Mouse (Mus musculus) cerebellum, adult 11-12 months (tissue): ENCODE data around the gene Tmcc1.

ENCODE experiments used
- DNase-seq: peaks from one replicate; pipeline ENCODE4 v3.0.0; 2022

Gene Tmcc1

DNA sequence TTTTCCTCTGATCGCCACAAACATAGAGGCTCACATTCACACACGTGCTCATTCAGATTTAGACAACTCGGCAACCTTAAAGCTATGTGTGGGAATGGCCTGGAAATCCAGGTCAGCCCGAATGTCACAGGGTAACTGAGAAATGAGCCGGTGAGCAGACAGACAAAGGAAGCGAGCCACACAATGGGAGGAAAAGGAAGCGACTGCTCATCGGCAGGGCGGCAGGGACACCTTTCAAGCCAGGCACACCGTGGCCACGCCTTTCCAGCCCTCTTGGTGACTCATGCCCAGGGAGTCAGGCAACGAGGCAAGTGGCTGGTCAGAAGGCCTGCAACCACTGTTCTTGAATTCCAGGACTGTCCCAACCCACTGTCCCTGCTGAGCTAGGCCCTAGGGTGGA is 183.9 kb downstream of the Tmcc1 start:
- no peak for DNase-seq

DNA sequence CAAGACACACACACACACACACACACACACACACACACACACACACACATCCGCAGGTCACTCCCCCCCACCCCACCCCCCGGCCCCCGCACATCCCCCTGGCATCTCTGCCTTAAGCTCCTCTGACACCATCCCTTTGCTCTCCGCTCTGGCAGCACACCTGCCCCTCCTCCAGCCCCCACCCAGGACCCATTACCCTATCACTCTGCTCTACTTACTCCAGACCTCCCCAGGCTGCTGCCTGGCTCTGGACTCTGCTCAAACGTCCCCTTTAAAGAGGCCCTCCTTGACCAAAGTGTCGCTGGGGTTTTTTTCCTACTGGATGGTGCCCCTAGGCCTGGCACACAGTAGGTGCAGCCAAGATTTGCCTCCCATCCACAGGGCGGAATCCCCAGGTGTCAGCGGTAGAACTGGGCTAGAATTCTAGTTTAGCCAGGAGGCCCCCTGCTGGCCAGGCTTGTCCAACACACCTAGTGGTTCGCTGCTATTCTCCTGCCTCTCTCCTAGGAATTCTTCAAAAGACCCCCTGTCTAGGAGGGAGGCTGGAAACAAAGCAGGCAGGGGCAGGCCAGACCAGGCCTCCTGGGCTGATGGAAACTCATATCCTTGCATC is 185.6 kb downstream of the Tmcc1 start:
- DNase-seq: peak; percentile 64

DNA sequence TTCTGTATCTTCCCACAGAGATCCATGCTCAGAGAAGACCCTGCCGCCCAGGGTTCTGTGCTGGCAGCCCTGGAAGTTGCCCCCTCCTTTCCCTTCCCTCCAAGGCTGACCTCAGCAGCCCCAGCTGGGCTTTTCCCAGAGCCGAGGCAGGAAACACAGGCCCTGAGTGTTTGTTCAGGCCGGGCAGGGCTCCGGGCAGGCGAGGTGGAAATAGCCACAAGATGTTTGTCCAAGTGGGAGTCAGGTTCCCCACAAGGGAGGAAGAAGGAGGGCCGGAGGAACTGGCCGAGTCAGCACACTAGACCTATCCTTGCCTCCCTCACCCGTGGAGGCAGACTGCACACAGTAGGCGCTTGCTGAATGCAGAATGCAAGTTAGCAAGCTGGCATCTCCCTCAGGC is 186.6 kb downstream of the Tmcc1 start:
- peak; percentile 23 for DNase-seq

GRCm38 (mm10) chr6:116005959-116006288 is 187.4 kb downstream of the Tmcc1 start:
- DNase-seq: peak; percentile 16

DNA sequence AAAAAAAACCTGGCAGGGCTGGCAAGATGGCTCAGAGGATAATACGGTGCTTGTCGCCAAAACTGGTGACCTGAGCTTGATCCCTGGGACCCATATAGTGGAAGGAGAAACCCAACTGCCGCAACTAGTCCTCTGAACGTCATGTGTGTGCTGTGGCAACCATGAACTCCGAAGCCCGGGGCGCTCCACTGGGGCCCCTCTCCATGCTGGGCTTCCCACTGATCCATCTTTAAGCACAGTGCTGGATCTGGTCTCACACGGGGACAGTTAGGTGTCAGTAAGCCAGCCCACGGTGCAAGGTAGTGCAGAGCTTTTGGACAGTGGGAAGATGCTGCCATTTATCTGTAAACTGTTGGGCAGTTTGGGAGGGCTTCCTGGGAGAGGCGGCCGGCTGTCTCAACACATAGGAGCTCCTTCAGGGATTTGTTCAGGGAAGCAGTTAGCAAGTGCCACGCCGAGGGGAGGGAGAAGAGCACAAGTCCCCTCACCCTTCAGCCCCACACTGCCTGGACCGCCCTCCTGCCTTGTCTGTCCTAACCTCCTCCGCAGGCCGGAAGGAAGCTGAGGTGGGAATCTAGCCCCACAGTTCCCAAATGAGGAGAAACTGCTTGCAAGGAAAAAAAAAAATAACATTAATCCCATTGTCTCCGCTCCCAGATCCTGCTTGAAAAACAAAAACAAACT is 187.9 kb downstream of the Tmcc1 start:
- DNase-seq: no peak

DNA sequence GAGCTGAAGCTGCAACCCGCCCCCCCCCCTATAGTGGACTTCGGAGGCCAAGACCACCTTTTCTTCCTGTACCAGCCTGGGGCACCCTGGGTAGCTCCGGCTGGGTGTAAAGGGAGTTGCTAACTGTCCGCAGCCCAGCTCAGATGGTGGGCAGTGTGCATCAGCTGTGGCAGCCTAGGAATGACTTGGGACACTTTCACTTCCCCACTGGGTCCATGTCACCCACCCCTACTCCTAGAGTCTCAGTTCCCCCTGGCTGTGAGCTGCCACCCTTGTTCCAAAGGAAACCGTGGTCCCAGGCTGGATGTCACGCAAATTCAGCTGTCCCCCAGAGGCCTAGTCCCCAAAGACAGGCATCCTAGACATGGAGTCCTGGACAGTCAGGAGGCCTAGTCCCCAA is 188.6 kb downstream of the Tmcc1 start:
- DNase-seq: no peak

DNA sequence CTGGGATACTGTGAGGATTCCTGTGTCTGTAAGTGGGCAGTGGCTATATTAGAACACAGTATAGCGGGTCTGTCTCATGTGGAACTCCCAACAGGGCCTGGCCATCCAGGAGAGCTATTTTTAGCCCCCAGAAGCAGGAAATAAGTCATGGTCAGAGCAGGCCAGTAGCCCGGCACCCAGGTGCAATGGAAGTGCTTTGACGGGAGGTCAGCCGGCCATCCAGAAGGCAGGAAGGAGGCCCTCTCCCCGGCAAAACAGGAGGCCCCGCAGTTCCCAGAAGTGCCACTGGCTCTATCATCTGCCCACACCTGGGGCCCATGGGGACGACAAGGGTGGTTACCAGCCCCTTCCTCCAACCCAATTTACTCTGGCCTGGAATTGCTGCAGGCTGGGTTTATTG is 189.2 kb downstream of the Tmcc1 start:
- DNase-seq: no peak

DNA sequence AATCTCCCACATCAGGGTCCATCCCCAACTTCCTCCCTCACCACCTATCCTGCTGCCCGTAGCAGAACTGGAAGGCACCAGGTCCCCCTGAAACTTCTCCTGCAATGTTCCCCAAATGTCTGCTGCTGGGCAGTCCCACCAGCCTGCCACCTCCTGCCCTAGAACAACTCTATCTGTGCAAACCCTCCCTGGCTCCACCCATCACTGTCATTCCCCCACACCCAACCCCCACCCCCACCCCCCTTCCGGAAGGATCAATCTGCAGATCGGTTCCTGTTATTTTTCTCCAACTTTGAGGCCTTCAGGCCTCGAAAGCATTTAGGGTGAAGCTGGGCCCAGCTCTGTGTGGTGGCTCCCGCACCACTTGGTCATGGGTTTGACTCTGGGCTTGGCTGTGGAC is 189.8 kb downstream of the Tmcc1 start:
- DNase-seq: no peak

- no peak for DNase-seq
Measured at GRCm38 (mm10) chr6:116002311-116003104, 190.8 kb downstream of the Tmcc1 start.

DNA sequence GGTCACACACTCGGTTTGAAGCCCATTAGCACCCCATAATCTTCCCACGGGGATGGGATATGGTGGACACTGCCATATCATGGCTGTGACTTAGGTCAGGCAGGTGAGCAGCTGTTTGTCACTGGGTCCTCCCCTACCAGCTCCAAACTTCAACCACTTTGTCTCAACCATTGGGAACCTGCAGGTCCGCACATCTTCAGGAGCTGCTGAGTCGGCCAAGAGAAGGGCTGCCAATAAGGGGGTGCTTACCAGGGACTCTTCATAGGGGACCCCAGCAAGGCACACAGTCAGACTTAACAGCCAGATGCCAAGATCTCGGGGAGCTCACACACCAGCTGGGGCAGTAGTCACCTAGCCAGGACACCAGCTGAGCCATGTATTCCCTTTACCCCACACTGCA is 192.4 kb downstream of the Tmcc1 start:
- DNase-seq: peak; percentile 7

GRCm38 (mm10) chr6:115999227-115999626 is 194.1 kb downstream of the Tmcc1 start:
- no peak for DNase-seq

DNA sequence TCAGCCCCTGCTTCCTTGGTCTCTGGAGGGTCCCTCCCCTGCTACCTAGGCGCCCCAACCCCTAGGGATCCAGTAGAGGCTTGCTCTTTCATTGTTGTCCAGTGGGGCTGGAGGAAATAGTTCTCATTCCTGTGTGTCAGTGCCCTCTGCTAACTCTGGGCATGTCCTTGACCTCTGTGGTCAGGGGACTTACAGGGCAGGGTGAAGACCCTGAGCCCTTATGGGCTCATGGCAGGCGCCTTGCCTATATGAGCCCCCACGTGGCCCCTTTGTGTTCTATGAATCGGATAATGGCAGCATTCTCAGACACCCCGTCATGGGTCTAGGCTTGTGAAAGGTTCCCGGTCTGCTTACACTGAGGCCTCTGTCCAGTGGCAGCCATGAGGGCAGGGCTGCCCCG is 194.5 kb downstream of the Tmcc1 start:
- DNase-seq: no peak

DNA sequence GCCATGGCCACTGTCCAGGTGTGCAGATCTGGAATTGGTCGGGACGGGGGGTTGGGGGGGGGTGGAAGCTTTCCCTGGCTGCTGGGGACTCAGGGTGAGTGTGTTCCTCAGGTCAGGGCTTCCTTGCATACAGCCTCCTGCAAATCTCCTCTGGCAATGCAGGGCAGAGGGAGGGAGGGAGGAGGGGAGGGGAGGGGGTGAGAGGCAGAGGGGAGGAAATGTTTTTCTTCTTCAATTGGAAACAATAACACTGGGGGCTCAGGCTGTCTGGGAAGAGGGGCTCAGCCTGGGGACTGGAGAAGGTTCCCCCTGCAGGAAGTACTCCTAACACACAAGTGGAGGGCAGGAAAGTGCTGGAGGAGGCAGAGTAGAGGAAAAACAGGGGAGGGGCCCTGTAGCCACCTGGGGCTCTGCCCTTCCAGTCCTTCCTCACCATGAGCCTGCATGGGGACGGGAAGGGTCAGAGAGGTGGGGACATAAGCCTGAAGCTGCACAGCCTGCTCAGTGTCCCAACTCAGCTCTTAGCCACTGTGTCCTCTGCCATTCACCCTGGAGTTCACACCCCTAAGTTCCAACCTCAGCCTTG is 195.5 kb downstream of the Tmcc1 start:
- DNase-seq: no peak

GRCm38 (mm10) chr6:115996171-115996851 is 197.0 kb downstream of the Tmcc1 start:
- DNase-seq: no peak

DNA sequence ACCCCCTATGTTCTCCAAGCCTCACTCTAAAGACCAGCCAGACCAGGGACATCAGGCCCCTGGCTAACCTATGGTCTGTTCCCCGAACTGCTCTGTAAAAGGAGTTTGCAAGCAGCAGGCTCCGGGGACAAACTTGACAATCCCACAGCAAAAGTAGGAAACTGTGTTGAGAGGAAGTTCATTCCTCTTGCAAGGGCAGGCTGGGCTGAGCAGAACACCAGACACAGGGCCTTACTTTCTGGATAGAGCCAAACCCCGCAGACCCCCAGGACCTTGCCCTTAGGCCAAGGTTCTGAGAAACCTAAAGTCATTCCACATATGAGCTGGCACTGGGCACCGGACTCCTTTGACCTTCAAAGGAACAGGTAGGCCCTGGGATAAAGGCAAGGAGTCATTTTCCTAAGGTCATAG is 197.8 kb downstream of the Tmcc1 start:
- no peak for DNase-seq

DNA sequence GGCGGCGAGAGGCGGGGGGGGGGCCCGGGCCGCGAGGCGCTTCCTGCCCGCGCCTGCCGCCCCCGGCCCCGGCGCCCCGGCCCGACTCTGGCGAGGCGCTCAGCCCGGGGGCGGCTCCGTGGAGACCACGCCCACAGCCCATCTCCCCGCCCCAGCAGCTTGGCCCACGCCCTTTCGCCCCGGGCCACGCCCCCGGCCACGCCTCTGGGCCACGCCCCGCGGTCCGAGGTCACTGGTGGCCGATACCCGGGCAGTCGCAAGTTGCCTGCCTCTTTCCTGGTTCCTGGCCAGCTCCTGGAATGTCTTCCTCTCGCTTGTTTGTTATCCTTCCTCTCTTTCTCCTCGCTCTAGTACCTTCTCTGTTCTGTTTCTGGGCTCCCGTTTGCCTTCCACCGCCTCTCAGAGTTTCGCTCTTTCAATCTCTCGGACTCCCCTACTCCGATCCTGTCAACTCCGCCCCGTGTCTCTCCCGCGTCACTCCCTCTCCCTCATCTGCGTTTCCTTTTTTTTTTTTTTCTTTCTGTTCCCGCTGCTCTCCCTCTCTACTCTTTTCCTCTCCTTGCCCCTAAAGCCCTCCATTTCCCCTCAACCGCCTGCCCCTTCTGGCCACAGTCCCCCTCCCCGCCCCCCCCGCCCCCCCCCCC is 198.3 kb downstream of the Tmcc1 start, which contains the start of gene Plxnd1:
Gene Plxnd1, minus strand, starts transcription at position 129 of the 644 bp plus-strand sequence.
- peak; percentile 82 for DNase-seq

DNA sequence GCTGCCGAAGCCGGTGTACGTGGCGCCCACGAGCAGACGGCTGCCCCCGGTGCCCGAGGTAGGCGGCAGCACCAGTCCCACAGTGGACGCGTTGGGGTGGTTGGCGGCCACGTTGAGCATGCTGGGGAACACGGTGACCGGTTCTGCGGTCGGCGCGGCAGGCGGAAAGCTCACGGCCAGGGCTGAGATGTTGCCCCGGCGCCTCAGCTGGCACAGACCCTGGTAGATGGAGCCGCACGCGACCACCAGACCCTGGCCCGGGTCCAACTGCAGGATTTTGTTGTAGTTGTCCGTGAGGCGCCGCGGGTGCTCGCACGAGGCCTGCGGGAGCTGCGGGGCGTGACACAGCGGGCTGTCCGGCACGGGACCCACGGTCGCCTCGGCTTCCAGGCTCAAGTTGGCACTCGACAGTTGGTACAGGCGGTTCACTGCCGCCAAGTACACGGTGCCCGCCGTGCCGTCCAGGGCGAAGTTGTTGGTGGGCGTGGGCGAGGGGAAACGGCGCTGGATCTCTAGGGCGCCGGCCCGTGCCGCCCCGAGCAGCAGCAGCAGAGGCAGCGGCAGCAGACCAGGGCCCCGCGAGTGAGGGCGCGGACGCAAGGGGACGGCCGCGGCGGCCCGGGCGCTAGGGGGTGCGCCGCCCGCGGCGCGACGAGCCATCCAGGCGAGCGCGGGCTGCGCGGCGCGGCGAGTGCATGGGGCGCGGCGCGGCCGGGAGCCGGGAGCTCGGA is 199.0 kb downstream of the Tmcc1 start:
- peak; percentile 66 for DNase-seq

DNA sequence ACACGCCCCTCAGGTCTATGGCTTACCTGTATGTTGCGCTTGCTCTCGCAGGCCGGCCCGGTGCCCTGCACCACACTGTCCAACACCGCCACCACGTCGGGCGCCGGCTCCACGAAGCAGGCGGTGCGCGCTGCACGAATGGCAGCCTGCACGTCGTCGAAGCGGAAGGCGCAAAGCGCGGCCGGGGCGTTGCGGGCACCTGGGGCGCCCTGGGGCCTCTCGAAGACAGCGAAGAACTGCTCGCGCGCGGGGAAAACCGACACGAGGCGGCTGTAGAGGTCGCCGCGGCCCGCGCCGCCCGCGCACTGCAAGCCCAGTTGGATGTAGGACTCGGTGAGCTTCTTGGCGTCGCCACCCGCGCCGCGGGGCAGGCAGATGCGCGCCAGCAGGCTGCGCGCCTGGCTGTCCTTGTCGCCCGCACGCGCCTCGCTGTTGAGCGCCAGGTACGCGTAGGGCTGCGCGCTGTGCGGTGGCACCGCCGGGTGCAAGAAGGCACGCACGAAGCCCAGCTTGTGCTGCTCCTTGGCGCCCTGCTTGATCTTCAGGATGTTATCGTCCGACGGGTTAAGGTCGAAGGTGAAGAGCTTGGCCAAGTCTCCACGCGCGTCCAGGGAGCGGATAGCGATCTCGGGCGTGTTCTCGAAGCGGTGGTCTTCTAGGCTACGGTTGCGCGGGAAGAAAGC is 199.7 kb downstream of the Tmcc1 start:
- no peak for DNase-seq

GRCm38 (mm10) chr6:115992981-115993380 is 200.3 kb downstream of the Tmcc1 start:
- no peak for DNase-seq

GRCm38 (mm10) chr6:115991881-115992620 is 201.2 kb downstream of the Tmcc1 start:
- no peak for DNase-seq
